Mouse (Mus musculus) stomach, postnatal 0 days (tissue): ENCODE measurements around the gene Msx3.

Experiments used
- CTCF ChIP-seq: IDR thresholded peaks from 2 replicates; pipeline ENCODE4 v1.5.1; 2016; ENCODE audit warnings: antibody characterized with exemption, low read depth, mild to moderate bottlenecking, moderate library complexity
- EP300 ChIP-seq: optimal IDR thresholded peaks from 2 replicates; pipeline ENCODE3; 2016; ENCODE audit warnings: antibody characterized with exemption

DNA sequence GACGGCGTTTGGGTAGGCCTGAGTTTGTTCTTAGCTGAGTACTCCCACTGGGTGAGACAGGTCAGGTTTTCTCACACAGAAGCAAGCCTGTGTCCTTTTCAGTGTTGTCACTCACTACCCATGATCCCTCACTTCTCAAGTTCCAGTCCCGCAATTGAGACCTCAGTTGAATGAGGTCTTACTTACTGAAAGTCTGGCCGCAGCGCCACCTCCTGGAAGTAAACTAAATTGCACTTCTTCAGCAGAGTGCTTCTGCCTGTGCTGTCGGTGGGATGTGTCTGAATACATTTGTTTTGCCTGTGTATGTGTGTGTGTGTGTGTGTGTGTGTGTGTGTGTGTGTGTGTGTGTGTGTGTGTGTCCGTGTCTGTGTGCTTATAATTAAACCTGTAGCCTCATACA, 14.2 kb upstream of the Msx3 start:
- no peak for TF ChIP-seq EP300
- TF ChIP-seq CTCF = peak; percentile 85
